Mouse (Mus musculus): ENCODE results near the gene Olfr1226. TPM values are rescaled to one million over a fixed set of nuclear protein-coding genes. Genes with fewer than 3 reads are reported as not detected.
"Not testable (repeated sequence)": the region's sequence is repeated elsewhere in the genome, so short reads cannot be mapped to it uniquely, and the experiment has no call there.

Gene Olfr1226
- not detected in 2 replicates for polyA plus RNA-seq (2012; rRNA removed)

- Histone ChIP-seq H3K27ac (ENCODE audit: insufficient read depth, low read depth, low read length) (no peak within 1 kb of the TSS), H3K4me3 (ENCODE audit: low read depth, low read length) (no peak within 1 kb of the TSS), H3K36me3 (ENCODE audit: control insufficient read depth, insufficient read depth, low read length) (no peaks in the 10 kb centered on the region), H3K27me3 (ENCODE audit: control insufficient read depth, insufficient read depth, low read length) (no peaks in the 10 kb centered on the region), H3K4me1 (ENCODE audit: control insufficient read depth, insufficient read depth, insufficient read length, low read length) (no peaks in the 10 kb centered on the region)
- TF ChIP-seq POLR2A (IDR thresholded peaks at IDR 0.05; ENCODE audit: low read depth, low read length) = no peak
- no peak for TF ChIP-seq CTCF (IDR thresholded peaks at IDR 0.05; ENCODE audit: extremely low read depth, insufficient read length, insufficient replicate concordance, low read depth, low read length)
- WGBS = 53% methylated on average over 2 of the region's 2 CpGs
Measured at GRCm38 (mm10) chr2:89199948-89200347, at the start of gene Olfr1226. Gene Olfr1226, minus strand, starts transcription at chr2:89200048.

- Histone ChIP-seq H3K36me3 (ENCODE audit: control insufficient read depth, insufficient read depth, low read length) (no peaks in the 10 kb centered on the region), H3K27me3 (ENCODE audit: control insufficient read depth, insufficient read depth, low read length) (no peaks in the 10 kb centered on the region), H3K4me3 (ENCODE audit: low read depth, low read length) (no peak overlapping the region), H3K27ac (ENCODE audit: insufficient read depth, low read depth, low read length) (no peak overlapping the region), H3K4me1 (ENCODE audit: control insufficient read depth, insufficient read depth, insufficient read length, low read length) (no peaks in the 10 kb centered on the region)
- 83% methylated on average over 3 of the region's 3 CpGs for WGBS
- TF ChIP-seq CTCF (IDR thresholded peaks at IDR 0.05; ENCODE audit: extremely low read depth, insufficient read length, insufficient replicate concordance, low read depth, low read length) = no peak
- TF ChIP-seq POLR2A (IDR thresholded peaks at IDR 0.05; ENCODE audit: low read depth, low read length) = no peak
Measured at GRCm38 (mm10) chr2:89196325-89196982, 3.4 kb downstream of the Olfr1226 start.

GRCm38 (mm10) chr2:89174569-89174968 lies 25.3 kb downstream of the Olfr1226 start, which contains the start of gene Olfr1225:
Gene Olfr1225, minus strand, starts transcription at chr2:89174669.
- H3K4me3 ChIP-seq (ENCODE audit: low read depth, low read length) = no peak within 1 kb of the TSS
- WGBS = 85% methylated on average over 1 of the region's 1 CpGs
- no peak within 1 kb of the TSS for H3K27ac ChIP-seq (ENCODE audit: insufficient read depth, low read depth, low read length)
- no peaks in the 10 kb centered on the region for H3K4me1 ChIP-seq (ENCODE audit: control insufficient read depth, insufficient read depth, insufficient read length, low read length)
- TF ChIP-seq POLR2A (IDR thresholded peaks at IDR 0.05; ENCODE audit: low read depth, low read length) = no peak
- no peak for TF ChIP-seq CTCF (IDR thresholded peaks at IDR 0.05; ENCODE audit: extremely low read depth, insufficient read length, insufficient replicate concordance, low read depth, low read length)
- H3K27me3 ChIP-seq (ENCODE audit: control insufficient read depth, insufficient read depth, low read length) = no peaks in the 10 kb centered on the region
- H3K36me3 ChIP-seq (ENCODE audit: control insufficient read depth, insufficient read depth, low read length) = no peaks in the 10 kb centered on the region

- H3K4me1 ChIP-seq (ENCODE audit: control insufficient read depth, insufficient read depth, insufficient read length, low read length); H3K4me3 ChIP-seq (ENCODE audit: low read depth, low read length); H3K27me3 ChIP-seq (ENCODE audit: control insufficient read depth, insufficient read depth, low read length); H3K27ac ChIP-seq (ENCODE audit: insufficient read depth, low read depth, low read length); H3K36me3 ChIP-seq (ENCODE audit: control insufficient read depth, insufficient read depth, low read length): not testable (repeated sequence)
- 85% methylated on average over 4 of the region's 4 CpGs for WGBS
Measured at GRCm38 (mm10) chr2:89164711-89165110, 35.1 kb downstream of the Olfr1226 start.

- H3K4me1 ChIP-seq (ENCODE audit: control insufficient read depth, insufficient read depth, insufficient read length, low read length); H3K27me3 ChIP-seq (ENCODE audit: control insufficient read depth, insufficient read depth, low read length); H3K36me3 ChIP-seq (ENCODE audit: control insufficient read depth, insufficient read depth, low read length); H3K27ac ChIP-seq (ENCODE audit: insufficient read depth, low read depth, low read length); H3K4me3 ChIP-seq (ENCODE audit: low read depth, low read length): not testable (repeated sequence)
- WGBS = 91% methylated on average over 8 of the region's 8 CpGs
Measured at GRCm38 (mm10) chr2:89163991-89164390, 35.9 kb downstream of the Olfr1226 start, which contains the start of gene Olfr1224-ps1. Gene Olfr1224-ps1, minus strand, starts transcription at chr2:89164091.

GRCm38 (mm10) chr2:89151460-89151859 lies 48.4 kb downstream of the Olfr1226 start, which contains the start of gene Olfr1223:
Gene Olfr1223, minus strand, starts transcription at chr2:89151560.
- Histone ChIP-seq H3K27me3 (ENCODE audit: control insufficient read depth, insufficient read depth, low read length) (no peaks in the 10 kb centered on the region), H3K4me3 (ENCODE audit: low read depth, low read length) (no peak within 1 kb of the TSS), H3K27ac (ENCODE audit: insufficient read depth, low read depth, low read length) (no peak within 1 kb of the TSS), H3K4me1 (ENCODE audit: control insufficient read depth, insufficient read depth, insufficient read length, low read length) (no peaks in the 10 kb centered on the region), H3K36me3 (ENCODE audit: control insufficient read depth, insufficient read depth, low read length) (no peaks in the 10 kb centered on the region)
- WGBS = 60% methylated on average over 1 of the region's 1 CpGs
- TF ChIP-seq POLR2A (IDR thresholded peaks at IDR 0.05; ENCODE audit: low read depth, low read length) = no peak
- TF ChIP-seq CTCF (IDR thresholded peaks at IDR 0.05; ENCODE audit: extremely low read depth, insufficient read length, insufficient replicate concordance, low read depth, low read length) = no peak

Other genes with a start within 250 kb of the Olfr1226 start
- not detected in 2 replicates for gene Olfr1212, start 246.1 kb downstream of the Olfr1226 start, polyA plus RNA-seq (2012; rRNA removed)
- not detected in 2 replicates for gene Gm13762, start 219.8 kb downstream of the Olfr1226 start, polyA plus RNA-seq (2012; rRNA removed)
- not detected in 2 replicates for gene Olfr1214, start 207.4 kb downstream of the Olfr1226 start, polyA plus RNA-seq (2012; rRNA removed)
- not detected in 2 replicates for gene Olfr1215, start 193.1 kb downstream of the Olfr1226 start, polyA plus RNA-seq (2012; rRNA removed)
- not detected in 2 replicates for gene Olfr1216, start 181.7 kb downstream of the Olfr1226 start, polyA plus RNA-seq (2012; rRNA removed)
- gene Olfr1217, start 168.0 kb downstream of the Olfr1226 start, polyA plus RNA-seq (2012; rRNA removed) = not detected in 2 replicates
- gene Olfr1218, start 138.9 kb downstream of the Olfr1226 start, polyA plus RNA-seq (2012; rRNA removed) = not detected in 2 replicates
- gene Olfr1219, start 116.5 kb downstream of the Olfr1226 start, polyA plus RNA-seq (2012; rRNA removed) = not detected in 2 replicates
- not detected in 2 replicates for gene Olfr1220, start 93.2 kb downstream of the Olfr1226 start, polyA plus RNA-seq (2012; rRNA removed)
- gene Olfr1221, start 82.8 kb downstream of the Olfr1226 start, polyA plus RNA-seq (2012; rRNA removed) = not detected in 2 replicates
- not detected in 2 replicates for gene Olfr1222, start 67.0 kb downstream of the Olfr1226 start, polyA plus RNA-seq (2012; rRNA removed)
- not detected in 2 replicates for gene Olfr1223, start 48.5 kb downstream of the Olfr1226 start, polyA plus RNA-seq (2012; rRNA removed)
- gene Olfr1224-ps1, start 36.0 kb downstream of the Olfr1226 start, polyA plus RNA-seq (2012; rRNA removed) = not detected in 2 replicates
- not detected in 2 replicates for gene Olfr1225, start 25.4 kb downstream of the Olfr1226 start, polyA plus RNA-seq (2012; rRNA removed)
- gene Olfr1228, start 54.0 kb upstream of the Olfr1226 start, polyA plus RNA-seq (2012; rRNA removed) = not detected in 2 replicates
- not detected in 2 replicates for gene Olfr1229, start 88.0 kb upstream of the Olfr1226 start, polyA plus RNA-seq (2012; rRNA removed)
- not detected in 2 replicates for gene Olfr1230, start 97.2 kb upstream of the Olfr1226 start, polyA plus RNA-seq (2012; rRNA removed)
- gene Olfr1231, start 107.0 kb upstream of the Olfr1226 start, polyA plus RNA-seq (2012; rRNA removed) = not detected in 2 replicates
- not detected in 2 replicates for gene Olfr1232, start 129.6 kb upstream of the Olfr1226 start, polyA plus RNA-seq (2012; rRNA removed)
- not detected in 2 replicates for gene Olfr1233, start 142.3 kb upstream of the Olfr1226 start, polyA plus RNA-seq (2012; rRNA removed)
- not detected in 2 replicates for gene Olfr1234, start 164.8 kb upstream of the Olfr1226 start, polyA plus RNA-seq (2012; rRNA removed)
- gene Olfr1238, start 209.6 kb upstream of the Olfr1226 start, polyA plus RNA-seq (2012; rRNA removed) = not detected in 2 replicates
- gene Olfr1239, start 220.4 kb upstream of the Olfr1226 start, polyA plus RNA-seq (2012; rRNA removed) = not detected in 2 replicates
- gene Olfr1240, start 243.0 kb upstream of the Olfr1226 start, polyA plus RNA-seq (2012; rRNA removed) = not detected in 2 replicates

Data from small intestine, adult 2 months (tissue).